Mouse (Mus musculus) neutrophil, adult 5-6 weeks (primary cell): Measurements from ENCODE around the gene Abcc5. TPM values are rescaled to one million over a fixed set of nuclear protein-coding genes. Genes with fewer than 3 reads are reported as not detected.

Source experiments
- ATAC-seq: fragments of 151-379, 151-347 bp; 2 replicates; pipeline ENCODE4 v1.8.0; 2017; ENCODE audit warnings: mild to moderate bottlenecking, moderate TSS enrichment; ENCODE audit not compliant: insufficient number of reproducible peaks, poor library complexity, low FRiP score, severe bottlenecking; ENCODE audit errors: extremely low read depth
- total RNA-seq: library from RNA; stranded (forward); fragments of 200-1000 nt; gene quantifications from 2 replicates; pipeline ENCODE4 v1.2.3, GENCODE M21; 2017

Gene Abcc5
- total RNA-seq, 1 experiment from 2014 or later, result 24.0 TPM

DNA sequence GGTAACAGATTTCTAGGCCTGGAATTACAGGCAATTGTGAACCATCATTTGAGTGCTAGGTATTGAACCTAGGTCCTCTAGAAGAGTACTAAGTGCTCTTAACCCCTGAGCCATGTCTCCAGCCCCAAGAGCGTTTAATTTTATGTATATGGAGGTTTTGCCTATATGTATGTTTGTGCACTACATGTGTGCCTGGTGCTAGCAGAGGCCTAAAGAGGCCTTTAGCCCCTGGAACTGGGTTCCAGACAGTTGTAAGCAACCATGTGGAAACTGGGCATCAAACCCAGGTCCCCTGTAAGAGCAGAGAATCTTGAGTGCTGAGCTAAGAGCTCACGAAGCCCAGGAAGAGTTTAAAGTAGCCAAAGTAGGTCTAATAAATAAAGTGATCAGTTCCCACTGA is 126.1 kb downstream of the Abcc5 start:
- ATAC-seq, result no peak

Other genes with a start within 250 kb of the Abcc5 start
- not detected in 2 replicates for gene Map6d1, start 185.0 kb downstream of the Abcc5 start, total RNA-seq
- 51.7 and 57.6 TPM in 2 replicates for gene Parl, start 124.0 kb downstream of the Abcc5 start, total RNA-seq
- 2.1 and 2.5 TPM in 2 replicates for gene Cyp2ab1, start 101.0 kb downstream of the Abcc5 start, total RNA-seq
- gene Eif2b5, start 72.4 kb upstream of the Abcc5 start, total RNA-seq, result 47.6 and 49.8 TPM in 2 replicates
- 7.1 and 8.8 TPM in 2 replicates for gene Dvl3, start 90.6 kb upstream of the Abcc5 start, total RNA-seq
- 176 and 177 TPM in 2 replicates for gene Ap2m1, start 109.1 kb upstream of the Abcc5 start, total RNA-seq
- 121 and 129 TPM in 2 replicates for gene Abcf3, start 122.2 kb upstream of the Abcc5 start, total RNA-seq
- gene Vwa5b2, start 163.1 kb upstream of the Abcc5 start, total RNA-seq, result not detected in 2 replicates
- 0.35 and 1.2 TPM in 2 replicates for gene Eef1akmt4, start 185.2 kb upstream of the Abcc5 start, total RNA-seq
- not detected in 2 replicates for gene Gm49333, start 185.2 kb upstream of the Abcc5 start, total RNA-seq
- 4.2 and 6.5 TPM in 2 replicates for gene Alg3, start 185.3 kb upstream of the Abcc5 start, total RNA-seq
- gene Camk2n2, start 194.9 kb upstream of the Abcc5 start, total RNA-seq, result not detected in 2 replicates
- not detected in 2 replicates for gene Ece2, start 203.4 kb upstream of the Abcc5 start, total RNA-seq
- gene Psmd2, start 225.3 kb upstream of the Abcc5 start, total RNA-seq, result 81.6 and 82.6 TPM in 2 replicates
- gene Eif4g1, start 241.9 kb upstream of the Abcc5 start, total RNA-seq, result 148 and 172 TPM in 2 replicates